Mouse (Mus musculus) neural tube, embryonic 14.5 days (tissue): Measurements from ENCODE around the gene Slit3. TPM values are rescaled to one million over a fixed set of nuclear protein-coding genes. Genes with fewer than 3 reads are reported as not detected.

Experiments used
- ATAC-seq: fragments of 200-750 bp; cut with Nextera tagmentation; 2 replicates; pipeline ENCODE4 v1.8.0; 2017; ENCODE audit warnings: low read depth, mild to moderate bottlenecking, moderate TSS enrichment, moderate library complexity
- H3K27ac ChIP-seq: fragments of 300-500 bp; sonication (generic); 2 replicates; pipeline ENCODE4 v1.5.1; 2014; ENCODE audit warnings: low read depth, mild to moderate bottlenecking, control low read depth, low read length, moderate library complexity, mixed read lengths
- H3K27me3 ChIP-seq: fragments of 300-500 bp; sonication (generic); 2 replicates; pipeline ENCODE4 v1.6.1; 2014; ENCODE audit warnings: low read length; ENCODE audit not compliant: control insufficient read depth, insufficient read depth
- H3K36me3 ChIP-seq: fragments of 300-500 bp; sonication (generic); 2 replicates; pipeline ENCODE4 v1.6.1; 2014; ENCODE audit warnings: low read length, mixed read lengths; ENCODE audit not compliant: control insufficient read depth, insufficient read depth
- H3K4me1 ChIP-seq: fragments of 300-500 bp; sonication (generic); 2 replicates; pipeline ENCODE4 v1.6.1; 2014; ENCODE audit warnings: low read length; ENCODE audit not compliant: control insufficient read depth, insufficient read depth
- H3K4me2 ChIP-seq: fragments of 300-500 bp; sonication (generic); 2 replicates; pipeline ENCODE4 v1.6.1; 2014; ENCODE audit warnings: mild to moderate bottlenecking, low read depth, low read length, control low read depth
- H3K4me3 ChIP-seq: fragments of 300-500 bp; sonication (generic); 2 replicates; pipeline ENCODE4 v1.5.1; 2014; ENCODE audit warnings: low read depth, low read length, control low read depth, mixed read lengths
- H3K9ac ChIP-seq: fragments of 300-500 bp; sonication (generic); replicated peaks from 2 replicates; pipeline ENCODE4 v1.6.1; 2014; ENCODE audit warnings: low read depth, mild to moderate bottlenecking, control low read depth, low read length, mixed read lengths
- H3K9me3 ChIP-seq: fragments of 300-500 bp; sonication (generic); 2 replicates; pipeline ENCODE4 v1.6.1; 2016; ENCODE audit warnings: low read length; ENCODE audit not compliant: control insufficient read depth
- WGBS: fragments of 180-500 bp; shearing (Covaris S2); extraction: QIAGEN DNeasy Blood & Tissue Kit; methylation state at CpG from one replicate; pipeline ENCODE4 v1.1.7; 2014; 5-methylcytosine and 5-hydroxymethylcytosine counted together
- polyA plus RNA-seq: library from polyadenylated mRNA; unstranded; fragments of >200 nt; fragmentation: Nextera tagmentation; extraction: Ambion mirVana; gene quantifications from 2 replicates; pipeline ENCODE4 v1.2.1, GENCODE M21; 2014

The Slit3 gene
- polyA plus RNA-seq, 1 experiment from 2014 or later: 14.6 TPM

GRCm38 (mm10) chr11:35403516-35403915 is 282.5 kb downstream of the Slit3 start:
- H3K4me2 ChIP-seq: no peak overlapping the region
- no peaks in the 10 kb centered on the region for H3K36me3 ChIP-seq
- no peak for ATAC-seq
- H3K9me3 ChIP-seq: no peaks in the 10 kb centered on the region
- 79% methylated on average over 9 of the region's 9 CpGs for WGBS
- H3K27ac ChIP-seq: no peak overlapping the region
- H3K4me1 ChIP-seq: 0 out of 2 replicates have a peak, but pooled peaks cover 5% of the 10 kb centered on the region
- no peaks in the 10 kb centered on the region for H3K27me3 ChIP-seq
- no peak overlapping the region for H3K4me3 ChIP-seq
- no peak overlapping the region for H3K9ac ChIP-seq

DNA sequence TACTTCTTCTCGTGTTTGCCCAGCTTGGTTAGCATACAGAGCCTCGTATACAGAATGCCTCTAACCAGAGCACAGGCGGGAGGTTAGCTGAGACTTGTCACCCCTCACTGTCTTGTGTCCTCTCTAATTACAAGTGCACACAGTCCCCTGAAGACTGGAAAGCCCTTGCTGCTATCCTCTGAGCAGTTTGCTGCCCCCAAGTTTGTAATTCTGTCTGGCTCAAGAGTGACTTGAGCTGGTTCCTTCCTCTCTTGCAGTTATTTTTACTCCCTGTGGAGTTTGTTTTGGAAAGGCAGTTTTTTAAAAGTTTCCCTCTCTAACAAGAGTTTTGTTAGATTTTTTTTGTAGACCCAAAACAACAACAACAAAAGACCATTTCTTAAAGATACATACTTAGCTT is 285.0 kb downstream of the Slit3 start:
- WGBS: 58% methylated on average over 3 of the region's 3 CpGs
- H3K27ac ChIP-seq: no peak overlapping the region
- no peaks in the 10 kb centered on the region for H3K36me3 ChIP-seq
- H3K4me3 ChIP-seq: no peak overlapping the region
- H3K9me3 ChIP-seq: no peaks in the 10 kb centered on the region
- H3K4me2 ChIP-seq: no peak overlapping the region
- no peak overlapping the region for H3K9ac ChIP-seq
- 0 out of 2 replicates have a peak, but pooled peaks cover 5% of the 10 kb centered on the region for H3K4me1 ChIP-seq
- no peaks in the 10 kb centered on the region for H3K27me3 ChIP-seq
- ATAC-seq: no peak

DNA sequence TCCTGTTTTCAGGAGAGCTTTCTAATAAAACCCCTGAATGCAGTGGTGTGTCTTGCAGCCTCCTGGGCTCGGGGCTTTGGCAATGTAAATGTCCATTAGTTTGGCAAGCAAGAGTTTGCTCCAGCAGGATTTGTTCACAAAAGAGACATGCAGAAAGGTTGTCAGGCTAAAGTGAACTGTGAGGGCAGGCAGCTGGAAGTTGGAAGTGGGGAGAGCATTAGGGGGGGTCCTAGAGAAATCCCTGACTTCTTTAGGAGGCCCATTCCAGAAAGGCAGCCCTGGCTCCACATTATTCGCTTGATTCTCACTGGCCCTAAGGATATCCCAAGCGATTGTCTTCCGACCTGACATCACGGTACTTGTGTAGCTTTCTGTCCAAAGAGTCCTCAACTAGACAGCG is 285.5 kb downstream of the Slit3 start:
- Histone ChIP-seq H3K4me2 (no peak overlapping the region), H3K36me3 (no peaks in the 10 kb centered on the region), H3K9me3 (no peaks in the 10 kb centered on the region), H3K27ac (no peak overlapping the region), H3K9ac (no peak overlapping the region), H3K27me3 (no peaks in the 10 kb centered on the region), H3K4me1 (0 out of 2 replicates have a peak, but pooled peaks cover 5% of the 10 kb centered on the region), H3K4me3 (no peak overlapping the region)
- no peak for ATAC-seq
- 72% methylated on average over 6 of the region's 6 CpGs for WGBS

DNA sequence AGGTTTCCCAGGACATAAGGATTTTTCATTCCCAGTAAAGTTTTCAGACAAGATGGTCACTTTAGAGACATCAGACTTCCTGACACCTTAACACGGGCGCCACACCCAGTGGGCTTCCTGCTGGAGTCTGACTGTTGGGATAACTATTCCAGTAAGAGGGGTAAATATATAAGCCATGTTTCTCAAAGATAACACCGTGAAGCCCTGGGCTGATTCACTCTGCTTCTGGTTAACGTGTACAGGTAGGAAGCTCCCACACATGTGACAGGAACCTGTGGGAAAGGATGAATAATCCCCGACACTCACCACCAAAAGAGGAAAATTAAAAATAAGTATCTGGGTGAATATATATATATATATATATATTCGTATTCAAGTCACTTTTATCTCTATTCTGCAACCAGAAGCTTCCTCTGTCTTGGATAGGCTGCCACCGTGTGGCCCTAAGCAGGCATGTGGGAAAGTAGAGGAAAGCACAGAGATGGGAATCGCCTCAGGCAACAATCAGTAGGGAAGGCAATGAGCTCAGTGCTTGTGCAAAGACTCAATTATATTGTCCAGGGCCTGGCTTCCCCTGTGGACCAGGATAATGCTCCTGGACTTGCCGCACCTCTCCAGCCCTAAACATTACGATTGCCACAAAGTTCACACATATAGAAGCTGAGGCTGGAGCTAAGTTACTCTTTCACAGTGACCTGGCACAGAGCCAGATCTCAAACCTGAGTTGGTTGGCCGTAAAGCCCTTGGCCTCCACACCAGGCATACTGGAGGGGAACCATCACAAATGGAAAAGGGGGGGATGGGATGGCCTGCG is 286.5 kb downstream of the Slit3 start:
- Histone ChIP-seq H3K4me1 (0 out of 2 replicates have a peak, but pooled peaks cover 5% of the 10 kb centered on the region), H3K4me2 (no peak overlapping the region), H3K9me3 (no peaks in the 10 kb centered on the region), H3K9ac (no peak overlapping the region), H3K4me3 (no peak overlapping the region), H3K27me3 (no peaks in the 10 kb centered on the region), H3K27ac (no peak overlapping the region), H3K36me3 (no peaks in the 10 kb centered on the region)
- WGBS: 48% methylated on average over 12 of the region's 12 CpGs
- ATAC-seq: peak; percentile 88

DNA sequence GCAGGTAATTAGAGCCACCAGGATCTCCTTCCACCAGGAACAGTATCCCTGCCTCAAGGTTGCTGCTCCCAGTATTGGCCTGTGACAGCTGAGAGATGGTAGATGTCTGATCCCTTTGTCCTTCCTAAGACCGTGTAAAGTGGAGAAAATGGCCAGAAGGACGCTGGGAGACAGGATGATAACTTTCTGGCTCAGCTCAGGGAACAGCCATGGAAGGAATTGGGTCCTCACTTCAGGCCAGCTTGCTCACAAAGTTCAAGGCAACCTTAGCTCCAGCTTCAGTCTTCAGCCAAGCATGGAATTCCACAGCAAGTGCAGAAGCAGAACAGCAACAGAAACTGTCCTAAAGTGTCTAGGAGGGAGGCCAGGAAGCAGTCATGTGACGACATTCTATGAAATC is 289.4 kb downstream of the Slit3 start:
- Histone ChIP-seq H3K9me3 (no peaks in the 10 kb centered on the region), H3K27me3 (no peaks in the 10 kb centered on the region), H3K36me3 (no peaks in the 10 kb centered on the region), H3K4me1 (0 out of 2 replicates have a peak, but pooled peaks cover 5% of the 10 kb centered on the region), H3K4me3 (no peak overlapping the region), H3K27ac (no peak overlapping the region), H3K9ac (no peak overlapping the region), H3K4me2 (no peak overlapping the region)
- ATAC-seq: no peak
- 80% methylated on average over 3 of the region's 3 CpGs for WGBS

DNA sequence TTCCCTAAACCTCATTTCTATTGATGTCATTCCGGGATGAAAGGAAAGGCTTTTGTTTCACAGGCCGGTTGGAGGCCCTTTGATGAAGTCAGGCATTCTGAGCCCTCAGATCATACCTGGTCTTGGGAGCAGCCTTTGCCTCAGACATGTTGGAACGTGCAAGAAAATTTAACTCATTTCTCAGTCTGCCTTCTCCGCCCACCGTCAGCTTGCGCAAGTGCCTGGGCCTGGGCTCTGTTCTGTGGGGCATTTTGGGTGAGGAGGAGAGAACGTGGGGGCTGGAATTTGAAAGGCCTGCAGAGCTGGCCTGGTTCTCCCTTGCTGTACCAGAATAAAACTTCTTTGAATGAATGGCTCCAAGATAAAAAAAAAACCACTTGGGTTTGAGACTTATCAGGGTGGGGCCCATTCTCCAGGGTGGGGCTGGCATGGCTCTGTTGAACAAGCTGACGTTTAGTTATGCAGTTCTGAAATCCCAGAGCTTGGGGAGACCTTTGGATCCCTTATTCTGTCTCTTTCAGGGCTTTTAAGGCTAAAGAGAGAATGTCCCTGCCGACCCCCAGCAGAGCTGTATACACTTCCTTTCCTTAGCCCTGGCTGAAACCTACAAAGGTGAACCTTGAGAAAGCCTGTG is 294.9 kb downstream of the Slit3 start:
- no peaks in the 10 kb centered on the region for H3K36me3 ChIP-seq
- H3K27me3 ChIP-seq: no peaks in the 10 kb centered on the region
- ATAC-seq: no peak
- H3K27ac ChIP-seq: no peak overlapping the region
- H3K4me3 ChIP-seq: no peak overlapping the region
- H3K4me1 ChIP-seq: no peaks in the 10 kb centered on the region
- H3K9me3 ChIP-seq: no peaks in the 10 kb centered on the region
- 53% methylated on average over 9 of the region's 9 CpGs for WGBS
- H3K4me2 ChIP-seq: no peak overlapping the region
- H3K9ac ChIP-seq: no peak overlapping the region

- peak; percentile 51; the same call in 1 of the 2 replicates for ATAC-seq
- H3K27ac ChIP-seq: no peak overlapping the region
- no peaks in the 10 kb centered on the region for H3K9me3 ChIP-seq
- H3K27me3 ChIP-seq: no peaks in the 10 kb centered on the region
- no peaks in the 10 kb centered on the region for H3K4me1 ChIP-seq
- no peak overlapping the region for H3K4me3 ChIP-seq
- H3K36me3 ChIP-seq: no peaks in the 10 kb centered on the region
- WGBS: 48% methylated on average over 14 of the region's 14 CpGs
- H3K4me2 ChIP-seq: no peak overlapping the region
- no peak overlapping the region for H3K9ac ChIP-seq
These were observed 295.5 kb downstream of the Slit3 start for GRCm38 (mm10) chr11:35416402-35417093.

DNA sequence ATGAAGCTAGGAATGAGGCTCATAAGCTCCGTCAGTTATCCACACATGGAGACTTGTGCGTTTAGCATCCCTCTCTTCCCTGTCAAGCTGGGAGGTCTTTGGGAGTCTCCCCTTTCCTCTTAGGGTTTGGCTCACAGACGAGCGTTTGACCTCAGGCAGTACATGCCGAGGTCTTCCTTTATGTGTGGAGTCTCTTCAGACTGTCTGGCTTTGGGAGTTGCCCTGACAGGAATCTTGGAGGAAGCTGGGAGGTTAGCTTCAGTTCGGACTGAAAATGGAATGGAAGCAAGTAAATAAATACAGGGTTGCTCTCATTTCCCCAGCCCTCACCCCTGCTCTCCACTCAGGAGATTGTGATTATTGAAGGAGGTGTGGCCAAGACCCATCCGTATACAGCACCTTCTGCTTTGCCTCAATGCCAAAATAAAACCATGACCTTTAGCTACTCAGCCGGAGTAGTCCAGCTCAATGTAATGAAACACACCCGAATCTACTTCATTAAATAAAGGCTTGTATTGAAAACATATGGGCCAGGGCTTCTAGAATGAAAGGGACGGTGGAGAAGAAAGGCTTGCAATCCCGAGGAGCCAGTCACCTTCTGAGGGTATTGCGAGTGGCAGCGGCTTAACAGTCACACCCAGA is 297.0 kb downstream of the Slit3 start:
- no peak overlapping the region for H3K27ac ChIP-seq
- WGBS: 79% methylated on average over 13 of the region's 13 CpGs
- no peaks in the 10 kb centered on the region for H3K36me3 ChIP-seq
- no peaks in the 10 kb centered on the region for H3K4me1 ChIP-seq
- ATAC-seq: no peak
- no peaks in the 10 kb centered on the region for H3K27me3 ChIP-seq
- H3K4me2 ChIP-seq: no peak overlapping the region
- H3K9ac ChIP-seq: no peak overlapping the region
- H3K4me3 ChIP-seq: no peak overlapping the region
- no peaks in the 10 kb centered on the region for H3K9me3 ChIP-seq
